Mouse (Mus musculus) erythroblast, embryonic 14.5 days (primary cell): ENCODE results near the gene Nbeal1.

Experiments used
- GATA1 ChIP-seq: IDR thresholded peaks from 2 replicates; pipeline ENCODE4 v1.6.1; 2012; ENCODE audit warnings: low read length, inconsistent platforms, mixed read lengths
- TAL1 ChIP-seq: IDR thresholded peaks from 3 replicates; pipeline ENCODE4 v1.6.1; 2012; ENCODE audit warnings: low read length, inconsistent platforms, mixed read lengths

GRCm38 (mm10) chr1:60269314-60269713 lies 88.9 kb downstream of the Nbeal1 start:
- TF ChIP-seq GATA1 = no peak
- no peak for TF ChIP-seq TAL1
